Mouse (Mus musculus) WW6 (cell line): ENCODE data around the gene Sigmar1.
"Not testable (repeated sequence)": the region's sequence is repeated elsewhere in the genome, so short reads cannot be mapped to it uniquely, and the experiment has no call there.

Source experiments
- DNase-seq: peaks from one replicate; pipeline ENCODE4 v3.0.0-alpha.2; 2013; ENCODE audit warnings: low read depth, low spot score

Gene Sigmar1

GRCm38 (mm10) chr4:41710229-41710628 is 45.7 kb downstream of the Sigmar1 start:
- DNase-seq, result no peak

- DNase-seq, result no peak
These were observed 47.7 kb downstream of the Sigmar1 start for GRCm38 (mm10) chr4:41708192-41708745.

- DNase-seq, result peak; percentile 75
These were observed 48.9 kb downstream of the Sigmar1 start for GRCm38 (mm10) chr4:41707011-41707535.

- DNase-seq, result no peak
These were observed 49.8 kb downstream of the Sigmar1 start for GRCm38 (mm10) chr4:41705922-41706754.

- DNase-seq, result no peak
These were observed 51.3 kb downstream of the Sigmar1 start for GRCm38 (mm10) chr4:41704651-41705050.

GRCm38 (mm10) chr4:41702226-41702625 is 53.7 kb downstream of the Sigmar1 start:
- not testable (repeated sequence) for DNase-seq

GRCm38 (mm10) chr4:41700224-41700623 is 55.7 kb downstream of the Sigmar1 start:
- not testable (repeated sequence) for DNase-seq

- not testable (repeated sequence) for DNase-seq
These were observed 56.2 kb downstream of the Sigmar1 start, which contains the start of gene Il11ra1 for GRCm38 (mm10) chr4:41699783-41700182. TSS of gene Il11ra1 (plus strand) at chr4:41699989.

- DNase-seq, result not testable (repeated sequence)
These were observed 57.4 kb downstream of the Sigmar1 start for GRCm38 (mm10) chr4:41698421-41699016.

GRCm38 (mm10) chr4:41696930-41697841 is 58.8 kb downstream of the Sigmar1 start, which contains the start of gene Cntfr:
TSS of gene Cntfr (minus strand) at chr4:41697089.
- not testable (repeated sequence) for DNase-seq

- not testable (repeated sequence) for DNase-seq
These were observed 59.5 kb downstream of the Sigmar1 start for GRCm38 (mm10) chr4:41696452-41696851.

GRCm38 (mm10) chr4:41695800-41696199 is 60.2 kb downstream of the Sigmar1 start:
- not testable (repeated sequence) for DNase-seq

- not testable (repeated sequence) for DNase-seq
These were observed 62.4 kb downstream of the Sigmar1 start for GRCm38 (mm10) chr4:41693511-41693910.

GRCm38 (mm10) chr4:41690014-41690413 is 65.9 kb downstream of the Sigmar1 start:
- not testable (repeated sequence) for DNase-seq

GRCm38 (mm10) chr4:41688562-41688961 is 67.4 kb downstream of the Sigmar1 start:
- not testable (repeated sequence) for DNase-seq
